Mouse (Mus musculus) ovary, adult 18-20 months (tissue): ENCODE measurements at regions not wholly inside any gene's neighbourhood (a gene's known extent, or its start where the extent isn't known, plus 50 kb on each side); places are given as distances from the start of the nearest gene placed in this dataset.

Experiments
- DNase-seq: peaks from one replicate; pipeline ENCODE4 v3.0.0; 2022; ENCODE audit warnings: low spot score, mixed read lengths

DNA sequence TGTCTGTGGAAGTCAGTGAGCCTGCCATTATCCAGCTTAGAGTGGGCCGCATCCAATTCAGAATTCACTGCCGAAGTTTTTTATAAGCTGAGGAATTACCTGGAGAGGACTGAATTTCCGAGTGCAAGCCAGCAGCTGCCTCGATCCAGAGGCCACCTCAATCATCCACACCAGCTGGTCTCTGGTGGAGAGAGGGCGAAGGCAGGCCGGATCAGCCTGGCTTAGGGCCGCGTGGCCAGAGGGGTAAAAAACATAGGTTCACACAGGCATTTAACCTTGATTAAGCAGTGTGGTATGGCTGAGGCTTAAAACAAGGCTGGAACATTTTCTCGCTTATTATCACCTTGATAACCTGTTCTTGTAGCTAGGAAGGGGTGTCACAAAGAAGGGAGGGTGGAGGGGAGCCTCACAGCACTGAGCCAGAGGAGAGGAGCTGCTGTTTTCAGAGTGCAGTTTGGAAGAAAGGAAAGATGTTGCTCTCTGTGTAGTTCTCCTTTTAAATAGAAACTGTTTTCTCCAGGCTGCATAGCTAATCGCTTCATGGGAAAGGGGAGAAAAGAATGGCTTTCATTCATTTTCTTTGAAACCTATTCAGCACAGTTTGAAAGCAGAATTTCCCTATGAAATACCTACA lies 135.1 kb upstream of the Noct start:
- no peak for DNase-seq

DNA sequence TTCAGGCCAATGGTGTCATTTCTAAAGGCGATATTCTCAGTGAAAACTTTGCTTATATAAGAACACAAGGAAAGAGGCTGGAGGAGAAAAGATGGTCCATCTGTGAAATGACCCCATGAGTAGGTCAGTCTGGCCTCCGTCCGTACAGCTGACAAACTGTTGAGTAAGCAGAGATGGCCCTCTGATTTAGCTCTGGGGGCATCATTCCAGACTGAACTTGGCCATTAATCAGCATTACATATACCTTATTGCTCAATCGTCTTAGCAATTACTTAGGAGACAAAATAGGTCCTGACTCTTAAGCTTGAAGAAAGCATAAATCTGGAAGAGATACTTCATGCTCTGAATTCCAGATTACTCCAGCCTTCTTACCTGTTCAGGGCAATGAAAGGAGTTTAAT lies 132.8 kb upstream of the Noct start:
- peak; percentile 12 for DNase-seq

DNA sequence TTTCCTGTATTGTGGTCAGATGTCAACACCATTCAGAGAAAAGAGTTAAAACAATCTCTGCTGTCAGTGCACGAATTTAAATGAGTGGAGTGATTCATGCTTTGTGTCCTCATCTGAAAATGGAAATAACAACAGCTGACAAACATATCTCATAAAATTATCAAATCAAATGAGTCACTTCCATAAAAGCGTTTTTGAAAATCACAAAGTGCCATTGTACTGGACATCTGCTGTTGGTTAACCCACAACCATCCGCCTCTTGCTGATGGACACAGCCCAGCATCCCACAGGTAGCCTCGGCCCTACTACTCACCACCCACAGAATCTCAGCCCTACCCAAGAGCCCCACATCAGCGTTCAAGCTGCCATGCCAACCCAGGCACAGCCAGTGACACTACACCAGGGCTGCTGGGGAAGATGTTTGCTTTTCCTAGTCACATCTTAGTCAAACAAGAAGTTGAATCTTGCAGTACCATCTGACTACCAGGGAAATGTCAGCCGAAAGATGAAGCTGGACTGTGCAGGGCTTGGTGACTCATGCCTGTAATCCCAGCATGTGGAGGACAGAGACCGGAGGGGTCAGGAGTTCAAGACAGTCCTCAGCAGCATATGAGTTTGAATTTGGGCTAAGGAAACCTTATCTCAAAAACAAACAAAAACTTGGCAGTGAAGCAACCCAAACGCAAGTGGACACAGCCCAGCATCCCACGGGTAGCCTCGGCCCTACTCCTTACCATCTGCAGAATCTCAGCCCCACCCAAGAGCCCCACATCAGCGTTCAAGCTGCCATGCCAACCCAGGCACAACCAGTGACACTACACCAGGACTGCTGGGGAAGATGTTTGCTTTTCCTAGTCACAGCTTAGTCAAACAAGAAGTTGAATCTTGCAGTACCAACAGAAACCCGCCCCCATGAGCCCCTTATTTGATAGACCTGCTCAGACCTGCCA lies 131.9 kb upstream of the Noct start:
- peak; percentile 7 for DNase-seq

DNA sequence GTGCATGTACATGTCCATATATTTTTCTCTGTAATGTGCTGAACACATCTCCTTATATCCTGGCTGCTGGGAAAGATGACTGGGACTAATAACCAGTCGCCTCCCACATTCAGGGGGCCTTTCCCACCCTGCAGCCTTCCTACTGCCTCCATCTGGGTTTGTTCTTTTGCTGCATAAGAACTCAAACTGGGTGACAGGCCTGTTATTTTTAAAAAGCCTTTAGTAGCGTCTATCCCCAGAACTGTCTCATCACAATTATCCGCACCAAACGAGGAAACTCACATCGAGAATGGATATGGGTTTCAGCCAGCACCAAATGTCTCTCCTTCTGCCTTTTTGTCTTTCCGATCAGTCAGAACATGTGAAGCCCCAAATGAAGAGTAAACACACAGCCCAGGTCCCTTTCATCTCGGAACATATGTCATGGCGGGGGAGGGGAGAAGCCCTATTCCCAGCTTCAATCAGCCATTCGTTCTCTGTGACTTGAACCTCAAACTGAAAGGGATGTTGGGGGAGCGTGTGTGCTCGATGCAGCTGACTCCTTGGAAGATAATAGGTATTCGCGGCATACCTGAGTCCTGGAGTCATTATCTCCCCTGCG lies 128.3 kb upstream of the Noct start:
- no peak for DNase-seq

DNA sequence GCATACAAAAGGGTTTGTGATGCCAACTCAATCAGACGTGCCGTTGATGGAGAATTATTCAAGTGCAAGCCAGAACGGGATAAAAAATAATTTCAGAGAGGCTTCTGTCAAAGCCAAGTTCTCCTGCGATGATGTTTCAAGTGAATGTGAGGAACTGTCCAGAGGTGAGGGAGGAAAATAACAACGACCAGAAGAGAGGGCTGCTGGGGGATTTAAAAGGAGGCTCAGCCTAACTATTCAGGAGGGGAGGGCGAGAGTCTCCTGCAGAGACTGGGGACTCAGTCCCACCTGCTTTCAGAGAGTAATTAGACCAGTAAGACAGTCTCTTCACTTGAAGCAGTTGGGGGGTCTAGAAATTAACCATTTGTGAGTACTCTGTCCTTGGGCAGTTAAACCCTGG lies 127.7 kb upstream of the Noct start:
- DNase-seq = no peak

DNA sequence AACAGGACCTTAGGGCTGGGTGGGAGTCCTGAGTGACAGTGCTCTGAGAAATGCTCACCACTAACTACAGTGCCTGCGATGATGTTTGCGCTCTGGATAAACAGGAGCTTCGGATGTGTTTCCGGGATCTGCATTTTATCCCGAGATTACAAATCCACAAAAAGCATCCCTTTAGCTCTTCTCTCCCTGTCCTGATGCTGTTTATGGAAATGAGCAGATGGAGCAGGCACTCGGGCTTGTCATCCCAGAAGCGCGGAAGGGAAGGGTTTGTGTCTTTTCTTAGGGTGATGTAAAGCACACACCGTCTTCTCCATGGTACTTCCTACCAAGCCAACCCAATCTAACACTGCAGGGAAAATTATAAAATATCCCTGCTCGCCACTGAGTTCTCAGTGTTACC lies 126.9 kb upstream of the Noct start:
- no peak for DNase-seq

DNA sequence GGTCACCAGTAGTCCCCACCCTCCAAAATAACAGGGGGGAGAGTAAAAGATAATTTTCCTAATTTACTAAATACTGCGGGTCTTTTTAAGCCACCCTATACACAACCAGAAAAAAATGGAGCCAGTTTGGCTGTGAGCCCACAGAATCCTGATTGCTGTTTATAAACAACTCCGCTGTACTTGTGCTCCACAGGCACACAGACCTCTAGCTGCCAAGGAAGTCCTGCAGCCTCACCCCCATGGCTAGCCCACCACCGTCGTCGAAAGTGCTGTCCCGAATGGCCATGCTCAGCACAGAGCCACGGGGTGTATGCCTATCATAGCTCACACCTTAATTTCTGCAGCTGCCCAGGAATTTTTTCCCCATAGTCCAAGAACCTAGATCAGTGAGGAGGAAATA lies 124.3 kb upstream of the Noct start:
- no peak for DNase-seq

DNA sequence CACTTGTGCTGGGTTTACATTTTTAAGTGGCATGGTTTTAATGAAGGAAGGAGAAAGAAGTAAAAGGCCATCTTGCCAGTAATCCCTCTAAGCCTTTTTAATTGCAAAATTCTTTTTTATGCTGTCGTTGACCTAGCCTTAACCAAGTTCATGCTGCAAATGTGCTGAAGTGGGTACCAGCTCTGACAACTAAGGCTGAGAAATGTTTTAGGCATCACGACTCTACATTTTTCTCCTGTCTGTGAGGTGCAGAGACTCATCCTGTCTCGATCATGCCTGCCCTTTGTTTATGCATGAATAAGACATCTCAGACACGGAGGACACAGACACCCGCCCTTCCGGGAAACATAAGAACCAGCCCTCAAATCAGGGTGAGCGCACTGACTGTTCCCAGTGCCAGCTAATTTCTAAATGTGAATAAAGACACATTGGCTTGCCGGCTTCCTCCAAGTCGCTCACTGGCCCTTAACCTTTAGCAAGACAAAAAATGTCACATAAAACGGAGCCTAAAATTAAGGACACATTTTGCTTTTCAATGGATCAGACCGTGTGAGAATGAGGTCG lies 115.5 kb upstream of the Noct start:
- DNase-seq = no peak

DNA sequence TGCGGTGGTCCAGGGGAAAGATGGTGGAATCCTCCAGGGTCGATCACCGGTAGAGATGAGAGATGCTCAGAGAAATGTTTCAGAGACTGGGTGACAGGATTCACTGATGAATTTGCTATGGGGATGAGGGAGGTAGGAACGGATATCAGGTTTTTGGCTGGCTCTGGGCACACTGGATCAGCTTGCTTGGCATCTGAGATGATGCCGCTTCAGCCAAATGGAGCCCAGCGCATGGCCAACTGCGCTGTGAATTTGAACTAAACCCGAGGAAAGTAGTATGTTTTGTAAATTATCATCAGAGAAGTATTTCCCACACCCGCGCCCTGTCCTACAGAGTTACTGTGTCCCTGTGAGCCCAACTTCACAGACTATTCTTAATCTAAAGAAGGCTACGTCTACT lies 113.0 kb upstream of the Noct start:
- DNase-seq = no peak

DNA sequence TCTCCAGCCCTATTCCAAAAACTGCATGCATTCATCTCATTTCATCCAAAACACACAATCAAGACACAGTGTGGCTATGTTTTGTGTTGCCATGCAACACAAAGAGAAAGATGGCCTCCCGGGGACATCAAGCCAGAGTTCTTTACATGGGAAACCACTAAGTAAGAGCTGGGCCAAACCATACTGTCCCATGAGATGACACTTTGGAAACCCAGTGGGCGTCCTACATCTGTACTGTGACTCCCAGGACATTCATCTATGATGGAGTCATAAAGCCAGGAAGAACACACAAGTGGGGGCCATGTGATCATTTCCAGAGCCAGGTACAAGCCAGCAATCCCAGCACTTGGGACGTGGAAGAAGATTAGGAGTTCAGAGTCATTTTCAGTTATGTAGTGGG lies 111.9 kb upstream of the Noct start:
- no peak for DNase-seq

DNA sequence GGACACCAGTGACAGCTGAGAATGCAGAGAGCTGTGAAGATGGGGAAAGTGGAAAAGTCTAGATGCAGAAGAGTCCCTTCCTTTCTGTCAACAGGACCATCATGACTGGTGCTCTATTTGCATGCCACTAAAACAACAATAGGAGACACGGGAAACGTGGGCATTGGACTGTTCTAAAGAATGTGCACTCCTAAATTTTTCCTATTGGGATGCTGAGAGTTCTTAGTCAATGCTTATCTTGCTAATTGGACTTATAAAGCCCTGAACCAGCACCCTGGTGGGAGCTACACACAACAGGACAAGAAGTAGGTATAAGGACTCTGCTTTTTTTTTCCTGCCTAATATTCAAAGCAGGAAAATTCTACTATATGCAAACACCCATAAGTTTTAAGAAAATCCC lies 108.3 kb upstream of the Noct start:
- no peak for DNase-seq

DNA sequence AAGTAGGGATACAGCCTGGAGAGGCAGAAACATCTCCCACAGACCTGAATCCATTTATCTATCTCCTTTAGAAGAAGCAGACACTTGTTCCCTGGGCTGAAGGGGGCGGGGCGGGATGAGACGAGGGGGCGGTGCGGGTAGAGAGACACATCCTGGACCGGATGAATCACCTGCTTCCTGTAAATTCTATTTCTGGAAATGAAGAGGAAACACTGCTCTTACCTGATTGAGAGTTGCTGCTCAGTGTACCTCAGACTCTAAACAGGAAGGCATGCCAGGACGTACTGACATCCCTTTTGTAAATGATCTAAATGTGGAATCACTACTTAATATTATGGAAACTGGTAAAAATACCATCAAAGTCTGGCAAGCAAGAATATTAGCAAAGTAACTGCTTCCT lies 105.5 kb upstream of the Noct start:
- DNase-seq = no peak

DNA sequence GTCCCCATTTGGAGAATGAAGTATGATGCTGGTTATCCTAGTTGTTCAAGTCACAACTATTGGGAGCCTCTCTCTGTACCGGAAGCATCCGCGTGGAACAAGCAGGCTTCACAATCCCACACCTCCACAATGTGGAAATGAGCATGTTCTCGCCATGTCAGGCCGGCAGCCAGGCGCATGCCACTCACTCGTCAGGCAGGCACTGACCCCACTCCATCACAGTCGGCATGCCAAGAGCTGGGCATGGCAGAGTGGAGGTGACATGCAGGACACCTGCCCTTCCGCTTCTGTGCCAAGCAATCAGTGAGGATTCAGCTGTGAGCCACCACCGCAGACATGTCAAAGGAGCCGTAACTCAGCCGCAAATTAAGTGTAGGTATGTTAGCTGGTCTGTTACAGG lies 103.7 kb upstream of the Noct start:
- DNase-seq = no peak

DNA sequence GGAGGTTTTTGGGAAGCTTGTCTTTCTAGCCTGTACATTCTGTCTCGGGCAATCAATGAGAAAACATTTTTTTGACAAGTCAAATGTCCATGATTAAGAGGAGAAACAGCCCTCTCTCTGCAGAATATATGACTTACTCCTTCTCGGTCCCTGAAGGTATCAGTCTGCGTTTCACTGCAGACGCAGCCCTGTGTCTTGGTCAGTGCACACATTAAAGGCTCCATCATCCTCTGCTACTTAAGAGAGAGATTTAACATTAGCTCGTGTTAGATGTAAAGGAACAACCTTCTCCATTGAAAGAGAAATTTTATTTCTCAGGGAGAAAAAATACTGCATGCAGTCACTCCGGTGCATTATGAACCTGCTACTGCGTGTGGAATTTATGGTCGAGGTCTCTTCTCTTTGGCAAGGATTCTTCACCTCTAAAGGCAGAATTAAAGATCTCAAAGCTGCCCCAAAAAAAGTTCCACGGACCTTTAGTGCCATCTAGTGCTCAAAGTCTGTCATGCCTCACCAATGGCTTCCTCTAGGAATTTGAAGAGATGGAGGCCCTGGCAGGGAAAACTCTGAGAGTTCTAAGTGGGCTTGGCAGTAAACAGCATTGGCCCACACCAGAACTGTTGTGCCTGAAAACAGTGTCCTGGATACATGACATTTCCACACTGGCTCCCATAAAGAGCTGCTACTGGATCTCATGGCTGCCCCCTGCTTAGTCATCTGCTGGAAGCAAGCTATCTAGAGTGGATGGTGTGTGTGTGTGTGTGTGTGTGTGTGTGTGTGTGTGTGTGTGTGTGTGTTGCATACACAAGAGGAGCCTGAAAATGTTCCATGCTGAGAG lies 102.3 kb upstream of the Noct start:
- peak; percentile 28 for DNase-seq

DNA sequence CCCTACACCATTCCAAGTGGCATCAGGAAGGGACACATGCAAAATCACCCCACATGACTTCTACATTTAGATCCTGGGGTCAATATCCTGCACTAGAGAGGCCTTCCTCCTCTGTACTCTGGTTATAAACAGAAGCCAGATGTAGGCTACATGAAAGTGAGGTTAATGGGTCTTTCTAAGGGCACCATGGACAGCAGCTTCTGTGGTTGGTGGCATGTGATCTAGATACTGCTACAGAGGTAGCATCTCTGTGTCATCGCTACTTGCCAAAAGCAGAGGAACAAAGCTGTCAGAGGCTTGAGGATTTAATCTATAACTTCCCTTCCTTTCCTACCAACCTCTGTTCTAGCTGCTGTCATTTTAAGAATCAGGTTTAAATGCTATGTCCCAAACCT lies 101.7 kb upstream of the Noct start:
- no peak for DNase-seq

DNA sequence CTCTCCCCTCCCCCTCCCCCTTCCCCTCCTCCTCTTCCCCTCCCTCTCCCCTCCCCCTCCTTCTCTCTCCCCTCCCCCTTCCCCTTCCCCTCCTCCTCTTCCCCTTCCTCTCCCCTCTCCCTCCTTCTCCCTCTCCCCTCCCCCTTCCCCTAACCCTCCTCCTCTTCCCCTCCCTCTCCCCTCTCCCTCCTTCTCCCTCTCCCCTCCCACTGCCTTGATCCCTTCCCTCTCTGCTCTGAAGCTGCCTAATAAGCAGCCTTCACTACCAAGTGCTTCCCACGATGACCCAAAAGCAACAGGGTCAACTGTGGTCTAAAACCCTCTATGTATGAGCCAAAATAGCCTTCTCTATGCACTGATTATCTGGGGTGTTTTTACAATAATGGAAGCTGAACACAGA lies 96.4 kb upstream of the Noct start:
- no peak for DNase-seq

DNA sequence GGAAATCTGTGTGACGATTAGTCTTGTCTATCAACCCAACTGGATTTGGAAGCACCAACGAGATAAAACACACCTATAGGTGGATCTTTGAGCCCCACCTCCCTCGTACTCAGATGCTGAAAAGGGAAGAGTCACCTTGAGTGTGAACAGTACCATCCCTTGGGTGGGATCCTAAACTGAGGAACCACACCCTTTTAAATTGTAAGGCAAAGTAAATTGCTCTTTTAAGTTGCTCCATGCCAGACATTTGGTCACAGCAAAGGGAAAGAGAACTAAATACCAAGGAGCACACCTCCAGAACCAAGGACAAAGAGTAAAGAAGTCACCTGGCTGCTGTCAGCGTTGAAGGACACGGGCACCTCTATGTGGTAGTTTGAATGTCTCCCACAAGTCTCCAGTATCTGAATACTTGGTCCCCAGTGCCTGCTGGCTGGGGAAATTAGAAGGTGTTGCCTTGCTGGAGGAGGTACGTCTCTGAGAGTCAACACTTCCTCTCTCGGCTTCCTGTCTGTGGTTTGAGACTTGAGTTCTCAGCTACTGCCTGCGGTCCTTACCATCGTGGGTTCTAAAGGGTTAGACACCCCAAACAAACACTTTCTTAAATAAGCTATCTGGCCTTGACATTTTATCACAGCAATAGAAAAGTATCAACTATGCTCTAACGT lies 95.6 kb upstream of the Noct start:
- no peak for DNase-seq

DNA sequence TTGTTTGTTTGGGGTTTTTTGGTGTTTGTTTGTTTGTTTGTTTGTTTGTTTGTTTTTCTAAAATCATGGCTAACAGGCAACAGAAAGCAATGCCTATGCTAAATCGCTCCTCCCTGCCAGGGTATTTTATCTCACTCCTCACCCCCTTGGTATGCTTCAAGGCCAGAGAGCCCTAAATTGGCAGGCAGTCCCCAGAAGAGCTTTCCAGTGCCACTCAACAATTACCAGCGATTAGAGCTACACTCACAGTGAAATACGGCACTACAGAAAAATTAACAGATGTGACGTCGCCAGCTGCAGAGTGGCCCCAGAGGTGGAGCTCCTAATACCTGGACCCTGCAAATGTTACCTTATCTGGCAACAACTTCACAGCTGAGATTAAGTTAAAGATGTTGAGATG lies 93.5 kb upstream of the Noct start:
- DNase-seq = peak; percentile 62

DNA sequence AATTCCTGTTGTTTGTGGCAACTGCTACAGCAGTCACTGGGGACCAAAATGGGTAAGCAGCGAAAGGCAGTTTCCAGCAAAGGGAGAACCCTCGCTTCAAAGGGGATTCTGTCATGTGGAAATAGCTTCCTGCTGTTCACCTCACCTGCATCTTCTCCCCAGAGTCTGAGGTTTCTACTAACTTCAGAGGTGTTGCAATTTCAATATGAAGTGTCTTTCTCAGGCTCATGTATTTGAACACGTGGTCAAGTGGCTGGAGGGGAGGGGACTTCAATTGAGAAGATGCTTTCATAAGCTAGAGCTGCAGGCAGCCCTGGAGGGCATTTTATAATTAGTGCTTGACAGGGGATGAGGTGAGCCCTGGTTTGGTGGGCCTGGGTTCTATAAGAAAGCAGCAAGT lies 92.9 kb upstream of the Noct start:
- no peak for DNase-seq

DNA sequence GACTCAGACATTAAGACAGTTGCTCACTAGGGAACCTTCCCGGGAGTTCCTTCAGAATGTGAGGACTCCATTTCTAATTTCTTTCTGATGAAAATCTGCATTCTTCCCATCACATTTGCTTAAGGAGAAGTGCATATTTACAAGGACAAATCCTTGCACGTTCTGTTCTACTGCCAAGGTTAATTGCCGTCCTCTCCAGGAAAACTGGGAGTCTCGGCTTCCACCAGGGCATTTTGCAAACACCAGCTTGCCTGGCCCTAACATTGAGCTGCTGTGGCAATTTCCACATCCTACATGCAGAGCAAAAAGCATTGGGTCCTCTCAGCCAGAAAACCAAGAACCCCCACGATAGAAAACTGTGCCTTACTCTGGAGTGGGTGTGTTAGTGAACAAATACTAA lies 91.5 kb upstream of the Noct start:
- peak; percentile 43 for DNase-seq

DNA sequence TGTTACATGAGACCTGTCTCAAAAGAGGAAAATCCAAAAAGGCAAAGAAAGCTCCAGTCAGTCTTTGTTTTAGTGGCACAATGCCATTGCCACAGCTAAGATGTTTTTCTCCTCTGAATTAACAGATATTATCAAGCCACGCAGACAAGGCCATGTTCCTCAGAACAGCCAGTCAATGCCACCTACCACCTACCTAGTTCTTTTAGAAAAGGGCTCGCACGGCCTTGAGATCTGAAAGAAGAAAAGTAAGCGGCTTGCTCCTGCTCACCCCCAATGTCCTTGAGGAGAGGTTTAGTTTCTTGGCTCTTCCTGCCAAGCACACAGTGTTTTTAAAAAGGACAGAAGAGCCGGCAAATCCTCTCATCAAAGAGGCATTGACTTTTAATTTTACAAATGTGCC lies 88.7 kb upstream of the Noct start:
- peak; percentile 76 for DNase-seq
